Mouse (Mus musculus) megakaryocyte, adult 5-6 weeks (primary cell): Measurements from ENCODE around the gene Cttn. TPM values are rescaled to one million over a fixed set of nuclear protein-coding genes. Genes with fewer than 3 reads are reported as not detected.

ENCODE experiments used
- ATAC-seq: 2 replicates; pipeline ENCODE4 v1.8.0; 2016; ENCODE audit warnings: mild to moderate bottlenecking, inconsistent platforms; ENCODE audit not compliant: poor library complexity, severe bottlenecking
- total RNA-seq, 2 experiments: library from RNA; stranded (forward) in 1 of 2; stranded (reverse) in 1 of 2; fragments of 153-499, 151-499 nt in 1 of 2; fragments of 221-1000, 200-1000 nt in 1 of 2; gene quantifications; 2 replicates each; pipeline versions ENCODE4 v1.2.3 to v1.2.4; 2015 to 2017

Cttn gene
- total RNA-seq, 2 experiments from 2014 or later = 0.04 to 0.22 TPM

GRCm38 (mm10) chr7:144449637-144450570 lies 20.9 kb downstream of the Cttn start:
- no peak for ATAC-seq

DNA sequence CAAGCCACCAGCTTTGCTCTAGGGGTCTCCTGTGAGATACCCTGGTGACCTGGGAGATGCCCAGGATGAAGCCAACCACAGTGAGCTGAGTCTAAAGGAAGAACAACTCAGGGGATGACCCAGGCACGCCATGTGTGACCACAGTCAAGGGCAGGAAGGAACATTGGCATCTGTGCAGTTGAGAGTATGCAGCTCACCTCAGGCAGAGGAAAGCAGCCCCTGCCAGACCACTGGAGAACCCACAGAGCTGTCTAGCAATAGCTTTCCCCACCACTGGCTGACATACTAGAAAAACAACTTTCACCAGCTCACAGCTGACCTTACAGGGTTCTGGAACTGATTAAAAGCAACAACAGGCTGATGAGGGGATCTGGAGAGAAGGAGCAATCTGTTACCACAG lies 22.6 kb downstream of the Cttn start:
- ATAC-seq = no peak

- ATAC-seq = peak; percentile 88
These were observed 23.7 kb downstream of the Cttn start for GRCm38 (mm10) chr7:144447146-144447545.

- ATAC-seq = no peak
These were observed 26.0 kb downstream of the Cttn start for GRCm38 (mm10) chr7:144444788-144445187.

- ATAC-seq = no peak
These were observed 28.8 kb downstream of the Cttn start for GRCm38 (mm10) chr7:144441976-144442375.

DNA sequence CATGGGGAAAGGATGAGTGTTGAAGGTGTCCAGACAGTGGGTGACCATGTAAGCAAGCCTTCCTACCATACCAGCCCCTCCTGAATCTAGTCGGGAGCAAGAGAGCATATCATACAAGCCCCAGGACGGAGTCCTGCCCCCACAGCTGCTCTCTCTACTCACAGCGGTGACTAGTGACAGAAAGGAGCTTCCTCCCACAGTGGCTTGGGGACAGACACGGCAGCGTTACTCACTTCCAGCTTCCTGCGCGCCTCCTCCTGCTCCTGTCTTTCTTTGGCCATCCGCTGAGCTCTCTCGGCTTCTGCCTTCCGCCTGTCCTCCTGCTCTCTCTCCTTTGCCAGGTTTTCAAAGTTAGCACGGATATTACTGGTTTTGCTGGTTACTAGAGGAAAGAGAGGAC lies 29.3 kb downstream of the Cttn start:
- no peak for ATAC-seq

DNA sequence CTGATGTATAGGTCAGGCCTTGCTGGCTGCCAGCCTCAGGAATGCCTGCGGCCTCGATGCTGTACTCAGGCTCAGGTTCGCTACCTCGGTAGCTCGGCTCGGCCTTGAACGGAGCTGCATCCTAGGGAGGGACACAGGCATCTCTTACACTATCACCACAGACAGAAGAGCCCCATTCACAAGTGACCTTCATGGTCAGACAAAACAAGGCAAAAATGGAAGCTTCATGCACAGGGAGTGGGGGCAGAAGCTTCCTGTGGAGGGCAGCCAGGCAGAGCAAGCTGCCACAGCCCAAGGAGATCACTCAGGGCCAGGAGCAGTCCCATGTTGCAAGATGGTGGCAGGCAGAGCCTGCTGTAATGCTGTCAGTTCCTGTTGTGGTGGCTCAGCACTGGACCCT lies 32.0 kb downstream of the Cttn start:
- ATAC-seq = peak; percentile 34; the same call in 1 of the 2 replicates

- no peak for ATAC-seq
These were observed 37.9 kb downstream of the Cttn start for GRCm38 (mm10) chr7:144432920-144433319.

DNA sequence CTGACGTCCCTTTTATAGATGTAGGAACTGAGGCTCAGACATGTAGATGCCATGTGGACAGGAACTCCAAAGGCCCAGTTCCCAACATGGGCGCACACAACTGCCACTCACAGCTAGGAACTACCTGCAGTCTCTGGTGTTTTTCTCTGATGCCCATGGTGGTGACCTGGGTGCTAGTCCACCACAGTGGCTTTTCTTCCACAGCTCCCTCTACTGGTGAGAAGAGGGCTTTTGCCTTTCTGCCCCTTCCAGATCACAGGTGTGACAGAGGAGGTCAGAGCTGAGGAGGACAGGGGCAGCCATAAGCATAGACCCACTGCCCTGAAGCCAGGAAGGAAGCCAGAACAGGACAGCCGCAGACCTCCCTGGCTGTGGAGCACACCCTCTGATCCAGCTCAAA lies 43.3 kb downstream of the Cttn start:
- peak; percentile 50 for ATAC-seq

DNA sequence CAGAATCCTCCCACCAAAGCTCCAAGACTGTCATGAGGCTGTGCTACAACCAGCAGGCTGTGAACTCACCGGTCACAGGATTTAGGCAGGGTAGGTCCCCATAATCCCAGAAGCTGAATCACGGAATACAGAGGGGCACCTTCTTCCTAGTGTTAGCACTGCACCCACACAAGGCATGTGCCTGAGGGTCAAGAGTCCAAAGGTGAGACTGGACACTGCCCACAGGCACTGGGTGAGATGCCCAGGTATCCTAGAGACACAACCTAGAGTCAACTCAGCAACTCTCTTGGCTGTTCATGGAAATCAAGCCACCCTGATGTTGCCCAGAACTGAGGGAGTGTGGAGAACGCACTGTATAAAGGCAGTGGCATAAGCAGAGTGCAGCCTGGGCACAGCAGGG lies 44.2 kb downstream of the Cttn start:
- no peak for ATAC-seq

DNA sequence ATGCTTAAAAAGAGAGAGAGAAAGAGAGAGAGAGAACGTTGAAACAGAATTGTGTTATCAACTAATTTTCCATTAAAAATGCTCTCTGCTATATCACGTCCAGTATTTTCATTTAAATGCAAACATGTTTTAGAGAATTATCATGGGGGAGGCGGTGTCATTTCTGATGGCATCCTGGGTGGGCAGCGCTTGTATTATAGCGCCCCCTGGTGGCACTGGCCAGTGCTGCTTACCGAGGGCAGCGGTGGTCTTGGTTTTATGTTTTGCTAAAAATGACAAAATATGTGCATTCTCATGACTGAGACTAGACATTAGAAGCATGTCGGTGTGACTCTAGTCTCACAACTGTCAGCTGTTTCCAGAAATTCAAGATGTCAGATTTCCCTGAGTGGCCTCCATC lies 44.9 kb downstream of the Cttn start:
- ATAC-seq = no peak

GRCm38 (mm10) chr7:144421478-144421877 lies 49.3 kb downstream of the Cttn start:
- ATAC-seq = no peak

GRCm38 (mm10) chr7:144420552-144420951 lies 50.3 kb downstream of the Cttn start:
- peak; percentile 35 for ATAC-seq

DNA sequence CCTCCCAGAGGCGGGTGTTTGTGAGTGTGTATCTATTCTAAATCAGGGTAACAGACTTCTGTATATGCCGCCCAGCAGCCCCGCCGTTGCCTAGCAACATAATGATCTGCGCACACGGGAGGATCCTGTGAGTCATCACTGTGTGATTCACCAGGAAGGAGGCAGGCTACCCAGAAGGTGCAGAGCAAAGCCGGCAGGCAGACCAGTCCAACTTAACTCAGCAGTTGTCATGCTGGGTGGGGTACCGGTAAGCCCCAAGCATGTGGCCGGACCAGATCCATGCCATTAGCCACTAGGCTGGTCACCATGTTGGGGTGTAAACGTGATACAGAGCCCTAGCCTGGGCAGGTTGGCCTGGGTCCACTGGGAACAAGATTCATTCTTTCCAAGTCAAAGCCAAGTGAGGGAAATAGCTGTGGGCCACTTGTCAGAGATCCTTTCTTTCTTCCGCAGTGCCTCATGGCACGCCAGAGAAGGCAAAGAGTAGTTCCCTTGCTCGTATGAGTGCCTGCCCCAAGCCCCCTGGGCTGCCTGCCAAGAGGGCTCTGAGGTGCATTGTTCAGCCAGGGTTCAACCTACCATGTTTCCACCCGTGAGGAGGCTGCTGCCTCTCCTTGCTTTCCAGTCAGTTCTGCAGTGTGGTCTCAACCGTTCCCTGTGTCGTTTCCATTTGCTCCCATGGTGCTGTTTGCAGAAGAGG lies 53.0 kb downstream of the Cttn start:
- ATAC-seq = no peak

DNA sequence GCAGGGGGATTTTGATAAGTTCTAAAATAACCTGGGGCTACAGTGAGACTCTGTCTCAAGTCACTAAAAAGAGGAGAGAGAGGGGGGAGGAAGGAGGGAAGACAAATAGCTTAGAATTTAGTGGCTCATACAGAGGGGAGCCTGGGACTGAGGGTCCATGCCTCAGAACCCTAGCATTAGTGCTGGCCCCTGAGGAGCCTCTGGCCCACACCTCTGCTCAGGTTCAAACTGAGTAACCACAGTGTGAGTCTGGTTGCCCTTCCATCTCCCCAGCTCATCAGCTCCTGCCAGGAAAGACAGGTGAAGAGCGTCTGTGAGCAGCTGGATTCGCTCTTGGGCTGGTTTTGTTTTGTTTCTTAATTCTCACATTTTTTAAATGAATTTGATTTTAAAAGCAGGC lies 53.6 kb downstream of the Cttn start:
- no peak for ATAC-seq

GRCm38 (mm10) chr7:144415795-144416194 lies 55.0 kb downstream of the Cttn start:
- no peak for ATAC-seq

DNA sequence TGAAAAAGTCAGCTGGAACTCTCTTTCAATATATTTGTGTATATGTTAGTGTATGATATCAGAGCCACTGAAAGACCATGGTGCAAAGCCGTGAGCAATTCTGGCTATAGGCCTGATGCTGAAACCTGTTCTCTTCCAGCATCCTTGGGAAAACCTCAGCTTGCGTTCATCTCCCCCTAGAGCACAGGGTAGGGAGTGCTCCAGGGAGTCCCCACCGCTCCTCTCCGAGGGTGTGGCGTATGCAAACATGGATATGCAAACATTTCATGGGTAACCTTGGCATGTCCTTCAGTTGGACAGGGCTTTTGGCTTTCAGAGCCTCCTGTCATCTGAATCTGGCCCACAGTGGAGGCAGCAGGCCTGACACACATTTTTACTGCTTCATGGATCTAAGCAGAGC lies 56.2 kb downstream of the Cttn start:
- no peak for ATAC-seq

- ATAC-seq = no peak
These were observed 58.6 kb downstream of the Cttn start for GRCm38 (mm10) chr7:144411967-144412906.

GRCm38 (mm10) chr7:144409682-144410081 lies 61.1 kb downstream of the Cttn start:
- ATAC-seq = no peak

- ATAC-seq = no peak
These were observed 62.3 kb downstream of the Cttn start for GRCm38 (mm10) chr7:144408464-144409000.

DNA sequence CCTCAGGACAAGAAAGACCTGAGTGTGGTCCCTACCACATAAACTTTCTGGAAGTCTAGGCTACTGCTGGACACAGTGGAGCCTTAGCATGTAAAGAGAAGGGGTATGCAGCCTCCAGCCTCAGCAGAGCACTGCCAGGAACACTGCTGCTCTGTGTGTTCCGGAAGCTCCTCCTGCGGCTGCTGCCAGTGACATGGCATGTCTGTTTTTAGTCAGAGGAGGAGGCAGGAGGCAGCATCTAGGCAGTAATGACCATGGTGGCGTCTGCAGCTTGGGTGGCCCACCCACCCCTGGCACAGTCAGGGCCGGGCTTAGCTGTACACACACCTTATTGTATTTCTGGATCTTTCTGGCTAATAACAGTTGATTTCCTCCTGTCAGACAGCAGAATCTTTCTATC lies 63.1 kb downstream of the Cttn start:
- no peak for ATAC-seq
